Mouse (Mus musculus) CD4-positive, CD25-positive, alpha-beta regulatory T cell, adult 9 weeks (primary cell): Measurements from ENCODE around the gene Msn. TPM values are rescaled to one million over a fixed set of nuclear protein-coding genes. Genes with fewer than 3 reads are reported as not detected.

Source experiments
- polyA plus RNA-seq: library from polyadenylated mRNA; unstranded; fragments of 100-300 nt; shearing (Covaris generic); gene quantifications from one replicate; pipeline ENCODE4 v1.2.1, GENCODE M21; 2017

The Msn gene
- polyA plus RNA-seq = 1,172 TPM

DNA sequence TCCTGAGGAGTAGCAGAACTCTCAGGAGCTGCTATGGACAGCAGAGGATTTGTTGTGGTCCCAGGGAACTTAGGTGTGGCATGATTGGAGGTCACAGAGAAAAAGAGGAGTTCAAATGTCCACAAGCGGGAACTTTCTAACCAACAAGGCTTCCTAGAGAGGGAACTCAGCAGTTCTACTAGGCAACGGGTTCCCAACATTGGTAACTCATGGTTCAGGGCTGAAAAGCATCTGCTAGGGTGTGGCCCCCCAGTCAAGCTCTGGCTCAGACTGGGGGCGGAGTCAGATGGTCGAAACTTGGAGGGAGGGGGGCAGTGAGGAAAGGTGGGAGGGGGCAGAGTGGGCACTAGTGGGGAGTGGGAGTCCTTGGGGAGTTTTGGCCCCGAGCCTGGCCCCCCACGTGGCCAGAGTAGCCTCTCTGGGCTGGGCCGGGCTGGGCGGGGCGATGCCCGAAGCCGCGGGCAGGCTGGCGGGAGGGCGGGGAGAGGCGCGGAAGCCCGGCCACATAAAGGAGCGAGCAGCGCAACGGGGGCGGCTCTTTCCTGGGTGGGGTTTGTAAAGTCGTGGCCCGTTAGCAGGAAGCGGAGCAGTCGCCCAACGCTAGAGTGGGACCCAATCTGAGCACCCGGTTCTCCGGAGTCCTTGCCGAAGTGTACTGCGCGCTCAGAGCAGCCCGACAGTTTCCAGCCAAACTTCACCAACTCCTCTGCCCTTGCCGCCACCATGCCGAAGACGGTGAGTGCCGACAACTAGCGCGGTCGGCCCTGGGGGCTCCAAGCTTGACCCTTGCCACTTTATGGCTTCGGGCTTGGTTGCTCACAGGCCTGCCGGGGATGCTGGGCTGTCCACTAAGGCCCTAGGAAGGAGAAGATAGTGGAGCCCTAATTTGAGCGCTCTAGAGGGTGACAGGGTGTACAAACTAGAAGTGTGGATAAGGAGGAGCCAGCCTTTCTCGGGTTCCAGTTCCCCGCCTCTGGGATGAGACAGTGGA lies at the start of gene Msn:
Gene Msn, plus strand, starts transcription at position 534 of the 991 bp plus-strand sequence.

Other genes starting within 250 kb of the Msn start
- gene Las1l, start 139.1 kb upstream of the Msn start, polyA plus RNA-seq = 103 TPM
- gene Vsig4, start 197.4 kb downstream of the Msn start, polyA plus RNA-seq = not detected